Mouse (Mus musculus): ENCODE results near the gene Hist2h3c1.
"Not testable (repeated sequence)": the region's sequence is repeated elsewhere in the genome, so short reads cannot be mapped to it uniquely, and the experiment has no call there.

Hist2h3c1 gene

DNA sequence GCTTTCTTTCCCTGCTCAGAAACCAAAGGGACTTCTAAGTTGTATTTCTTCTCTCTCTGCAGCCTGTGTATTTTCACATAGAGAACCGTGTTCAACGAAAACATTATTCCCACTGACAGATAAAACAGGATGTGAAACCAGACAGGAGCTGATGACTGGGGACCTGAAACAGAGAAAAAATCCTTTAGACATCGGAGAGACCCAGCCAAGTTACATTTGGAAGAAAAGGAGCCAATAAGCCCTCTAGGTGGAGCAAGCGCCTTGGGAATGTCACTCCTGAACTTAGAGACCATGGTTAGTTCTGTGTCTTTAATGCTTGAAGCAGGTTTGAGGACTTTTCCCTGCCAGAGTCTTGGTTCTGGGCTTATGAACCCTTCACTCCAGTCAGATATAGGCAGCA lies 38.0 kb downstream of the Hist2h3c1 start:
- peak; percentile 61 to 69 for DNase-seq (ENCODE audit: low spot score in 2 of 2)

DNA sequence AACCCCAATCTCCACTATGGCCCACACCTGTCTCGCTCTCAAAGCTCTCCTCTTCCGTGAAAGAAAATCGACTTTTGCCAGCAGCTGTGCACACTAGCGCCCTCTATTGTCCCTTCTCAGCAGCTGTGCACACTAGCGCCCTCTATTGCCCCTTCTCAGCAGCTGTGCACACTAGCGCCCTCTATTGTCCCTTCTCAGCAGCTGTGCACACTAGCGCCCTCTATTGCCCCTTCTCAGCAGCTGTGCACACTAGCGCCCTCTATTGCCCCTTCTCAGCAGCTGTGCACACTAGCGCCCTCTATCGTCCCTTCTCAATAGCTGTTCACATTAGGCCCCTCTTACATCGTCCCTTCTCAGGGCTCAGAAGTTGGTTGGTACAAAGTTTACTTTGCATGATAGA lies 40.8 kb downstream of the Hist2h3c1 start:
- DNase-seq (ENCODE audit: low spot score in 2 of 2), result not testable (repeated sequence)

DNA sequence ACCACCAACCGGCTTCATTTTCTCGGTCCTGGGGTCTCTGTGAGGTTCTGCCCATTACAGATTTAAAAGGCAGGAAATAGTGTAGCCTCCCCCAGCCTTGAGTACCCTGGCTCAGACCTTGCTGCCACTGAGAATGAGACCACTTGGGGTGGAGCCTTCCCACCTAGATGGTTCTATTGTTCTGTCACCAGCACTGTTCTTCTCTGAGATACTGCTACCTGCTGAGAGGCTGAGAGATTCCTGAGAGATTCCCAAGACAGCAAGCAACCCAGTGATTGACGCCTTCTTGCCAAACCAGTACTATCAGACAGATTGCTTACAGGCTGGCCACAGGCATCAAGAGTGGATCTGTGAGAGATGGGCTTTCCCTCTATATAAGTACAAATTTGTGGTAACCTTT lies 42.7 kb downstream of the Hist2h3c1 start:
- no peak for DNase-seq (ENCODE audit: low spot score in 2 of 2)

DNA sequence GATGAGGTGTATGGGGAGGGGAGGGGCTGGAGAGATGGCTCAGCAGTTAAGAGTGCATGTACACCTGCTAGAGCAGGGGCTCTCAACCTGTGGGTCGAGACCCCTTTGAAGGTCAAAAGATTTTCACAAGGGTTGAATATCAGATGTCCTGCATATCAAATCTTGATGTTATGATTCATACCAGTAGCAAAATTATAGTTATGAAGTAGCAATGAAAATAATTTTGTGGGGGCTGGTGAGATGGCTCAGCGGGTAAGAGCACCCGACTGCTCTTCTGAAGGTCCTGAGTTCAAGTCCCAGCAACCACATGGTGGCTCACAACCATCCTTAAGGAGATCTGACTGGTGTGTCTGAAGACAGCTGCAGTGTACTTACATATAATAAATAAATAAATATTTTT lies 44.2 kb downstream of the Hist2h3c1 start:
- DNase-seq (ENCODE audit: low spot score in 2 of 2), result not testable (repeated sequence)

DNA sequence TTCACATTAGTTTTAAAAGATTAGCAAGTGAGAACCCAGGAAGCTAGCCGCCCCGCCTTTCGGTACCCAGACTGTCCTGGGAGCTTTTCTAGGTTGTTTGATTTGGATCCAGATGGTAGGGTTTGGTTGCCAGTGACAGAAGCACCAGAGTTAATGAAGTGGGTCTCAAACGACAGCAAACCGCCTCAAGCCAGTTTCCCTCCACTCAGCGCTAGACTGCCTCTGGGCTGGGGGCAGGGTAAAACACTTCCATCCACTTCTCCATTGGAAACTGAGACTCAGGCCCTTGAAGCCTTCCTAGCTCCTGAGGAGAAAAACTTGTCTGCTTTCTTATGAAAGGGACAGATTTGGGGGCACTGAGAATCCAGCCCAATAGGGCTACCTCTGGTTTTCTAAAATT lies 46.2 kb downstream of the Hist2h3c1 start:
- no peak for DNase-seq (ENCODE audit: low spot score in 2 of 2)

DNA sequence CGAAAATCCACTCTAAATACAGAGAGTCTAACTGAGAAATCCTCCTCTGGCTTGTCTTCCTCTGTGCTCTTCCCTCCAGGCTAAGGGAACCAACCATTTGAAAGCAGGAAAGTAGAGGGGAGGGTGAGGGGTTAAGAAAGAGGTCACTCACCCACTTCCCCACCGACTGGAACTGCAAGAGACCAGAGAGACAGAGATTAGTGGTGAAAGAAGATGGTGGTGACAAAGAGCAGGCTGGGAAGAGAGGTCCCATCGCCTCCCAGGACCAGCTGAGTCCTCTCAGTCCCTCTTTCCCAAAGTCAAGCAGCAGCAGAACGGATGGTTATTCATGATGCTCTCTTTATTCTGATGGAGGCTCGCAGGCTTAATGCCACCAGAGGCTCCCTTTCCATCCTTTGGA lies 46.9 kb downstream of the Hist2h3c1 start:
- DNase-seq (ENCODE audit: low spot score in 2 of 2), result no peak

DNA sequence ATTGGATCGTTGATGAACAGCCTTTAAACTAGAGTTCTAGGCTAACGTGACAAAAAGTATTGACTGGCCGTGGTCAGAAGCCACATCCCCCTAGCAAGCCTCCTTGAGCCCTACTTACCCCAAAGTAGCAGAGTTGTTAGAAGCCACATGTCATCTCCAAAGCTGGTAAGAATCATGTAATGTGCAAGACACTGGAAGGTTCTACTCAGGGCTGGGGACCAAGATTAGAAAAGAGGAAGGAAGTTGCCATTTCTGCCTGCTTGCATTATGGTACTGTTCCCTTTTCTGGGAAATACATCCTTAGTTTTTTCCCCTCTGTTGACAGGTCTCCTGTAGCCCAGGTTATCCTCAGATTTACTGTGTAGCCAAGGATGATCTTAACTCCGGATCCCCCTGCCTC lies 47.3 kb downstream of the Hist2h3c1 start, which contains the start of gene Fcgr1:
Fcgr1 (minus strand) TSS at position 183 of the 400 bp plus-strand sequence.
- DNase-seq (ENCODE audit: low spot score in 2 of 2), result no peak

All from right cerebral cortex, postnatal 10 days (tissue).